In genomic region chr6:49367159-49368054, GRCm38 (mm10) we compare ENCODE assay signal across 8 mouse cellular contexts. TPM values are rescaled to one million over a fixed set of nuclear protein-coding genes. Genes with fewer than 3 reads are reported as not detected.
DNase-seq lines count a peak whose midpoint lies in the region; ATAC-seq lines count a peak whose summit lies in the region.

Gene Fam221a (plus strand): TSS chr6:49367739.

- H3K27ac ChIP-seq in hindbrain, embryonic 14.5 days = no peak within 1 kb of the TSS

- no peaks in the 10 kb centered on the region for H3K27me3 ChIP-seq in hindbrain, embryonic 14.5 days (ENCODE audit: control insufficient read depth, insufficient read depth, low read length)

- peaks cover 10% of the 10 kb centered on the region for H3K4me1 ChIP-seq in hindbrain, embryonic 14.5 days (replicated peaks; ENCODE audit: control insufficient read depth, insufficient read depth, low read length)

- peak within 1 kb of the TSS; percentile 63 for H3K4me3 ChIP-seq in hindbrain, embryonic 14.5 days (replicated peaks; ENCODE audit: low read length)

- no peaks in the 10 kb centered on the region for H3K36me3 ChIP-seq in hindbrain, embryonic 14.5 days (replicated peaks; ENCODE audit: control insufficient read depth, insufficient read depth)

- ATAC-seq in hindbrain, embryonic 14.5 days (ENCODE audit: low FRiP score) = peak; percentile 98

- peak within 1 kb of the TSS; percentile 96 for H3K4me2 ChIP-seq in hindbrain, embryonic 14.5 days (replicated peaks)

- peak; percentile 89 for DNase-seq in NIH3T3 (ENCODE audit: low read depth)
- DNase-seq in cerebellum, postnatal 10 days = peak; percentile 86 to 89
- peak; percentile 39 to 45 for DNase-seq in frontal cortex, postnatal 14 days (ENCODE audit: low spot score in 2 of 2)
- DNase-seq in hindbrain, embryonic 14.5 days (ENCODE audit: low spot score) = peak; percentile 76
- DNase-seq in layer of hippocampus, postnatal 36 days = peak; percentile 52 to 70
- DNase-seq in lung, postnatal 36 days = peak; percentile 96
- peak; percentile 98 for DNase-seq in retina, postnatal 1 day
- peak; percentile 85 to 91 for DNase-seq in urinary bladder, adult 18-20 months (ENCODE audit: low spot score in 2 of 2)

- H3K9me3 ChIP-seq in hindbrain, embryonic 14.5 days (ENCODE audit: control insufficient read depth, low read length) = no peaks in the 10 kb centered on the region

- peak within 1 kb of the TSS; percentile 64 for H3K9ac ChIP-seq in hindbrain, embryonic 14.5 days

- WGBS in hindbrain, embryonic 14.5 days = 4% methylated on average over 45 of the region's 49 CpGs

RNA-seq across cellular contexts. Expression of gene Fam221a, which starts in this region (rescaled TPM):
- polyA plus RNA-seq in hindbrain, embryonic 14.5 days (2014; fragmentation: Nextera tagmentation; extraction: Ambion mirVana) = 4.2 and 5.5 TPM in 2 replicates
- 1 to 10 TPM in 1 of 2 experiments, under 1 TPM in 1; 1.00 to 1.0 TPM for total RNA-seq in layer of hippocampus, postnatal 36 days (2021)

Comparison
In these comparisons a context has a peak if more than half of its experiments do, and no peak if none do; other contexts are left out.
1. DNase-seq: peak in every context shown above with its lines; median percentile 98 in retina, postnatal 1 day; 96 in lung, postnatal 36 days; 89 in NIH3T3; 88 in urinary bladder, adult 18-20 months; 88 in cerebellum, postnatal 10 days; 76 in hindbrain, embryonic 14.5 days; 61 in layer of hippocampus, postnatal 36 days; 42 in frontal cortex, postnatal 14 days.